Mouse (Mus musculus) bone marrow, adult 2 months (tissue): Measurements from ENCODE around the gene Tmem9b. TPM values are rescaled to one million over a fixed set of nuclear protein-coding genes. Genes with fewer than 3 reads are reported as not detected.

Source experiments
- H3K27ac ChIP-seq: fragments of 200-500 bp; 2 replicates; pipeline ENCODE4 v1.5.1; 2012; ENCODE audit warnings: low read depth, mild to moderate bottlenecking, control low read depth, inconsistent platforms, low read length; ENCODE audit not compliant: control insufficient read depth, poor library complexity, insufficient read depth
- H3K4me1 ChIP-seq: fragments of 200-500 bp; 2 replicates; pipeline ENCODE4 v1.6.1; 2011; ENCODE audit warnings: low read length; ENCODE audit not compliant: control insufficient read depth, insufficient read depth
- H3K4me3 ChIP-seq: fragments of 200-500 bp; replicated peaks from 2 replicates; pipeline ENCODE3; 2011; ENCODE audit warnings: mild to moderate bottlenecking, low read depth, low read length, control low read depth; ENCODE audit not compliant: control insufficient read depth
- CTCF ChIP-seq: fragments of 200-500 bp; IDR thresholded peaks from 2 replicates; pipeline ENCODE4 v1.5.1; 2011; ENCODE audit warnings: low read length, control low read depth; ENCODE audit not compliant: control insufficient read depth, insufficient read depth
- POLR2A ChIP-seq: fragments of 200-500 bp; IDR thresholded peaks from 2 replicates; pipeline ENCODE4 v1.6.1; 2011; ENCODE audit warnings: low read depth, mild to moderate bottlenecking, control low read depth, low read length, borderline replicate concordance; ENCODE audit not compliant: control insufficient read depth
- WGBS: fragments of 180-500 bp; shearing (Covaris S2); methylation state at CpG from one replicate; pipeline ENCODE4 v1.1.7; 2018; 5-methylcytosine and 5-hydroxymethylcytosine counted together
- polyA plus RNA-seq: library from polyadenylated mRNA; stranded (reverse); fragments of >200 nt; gene quantifications from 2 replicates; pipeline ENCODE4 v1.2.4, GENCODE M21; 2011; ENCODE audit warnings: low replicate concordance; ENCODE audit not compliant: missing spikeins, insufficient read depth, insufficient read length

Tmem9b gene
- polyA plus RNA-seq, 1 experiment: 20.4 TPM

- no peak overlapping the region for H3K4me3 ChIP-seq
- no peak for TF ChIP-seq POLR2A
- TF ChIP-seq CTCF: no peak
- 61% methylated on average over 7 of the region's 7 CpGs for WGBS
- no peaks in the 10 kb centered on the region for H3K4me1 ChIP-seq
- H3K27ac ChIP-seq: no peak overlapping the region
Observed at GRCm38 (mm10) chr7:109783281-109783680, 30.6 kb upstream of the Tmem9b start.

- H3K4me1 ChIP-seq: no peaks in the 10 kb centered on the region
- peak within 1 kb of the TSS; percentile 30; the same call in 1 of the 2 replicates for H3K27ac ChIP-seq
- TF ChIP-seq POLR2A (0 out of 2 replicates have a peak, but pooled peaks have one; percentile 12), CTCF (no peak)
- 3% methylated on average over 52 of the region's 52 CpGs for WGBS
- peak within 1 kb of the TSS; percentile 60 for H3K4me3 ChIP-seq
Observed at GRCm38 (mm10) chr7:109781470-109782203, 29.0 kb upstream of the Tmem9b start, which contains the start of gene Nrip3. Gene Nrip3 (minus strand): TSS chr7:109782025.

GRCm38 (mm10) chr7:109781087-109781469 lies 28.4 kb upstream of the Tmem9b start:
- TF ChIP-seq CTCF: no peak
- no peak for TF ChIP-seq POLR2A
- peak overlapping the region; percentile 30; the same call in 1 of the 2 replicates for H3K27ac ChIP-seq
- peak overlapping the region; percentile 60 for H3K4me3 ChIP-seq
- H3K4me1 ChIP-seq: no peaks in the 10 kb centered on the region
- 2% methylated on average over 24 of the region's 24 CpGs for WGBS

GRCm38 (mm10) chr7:109772251-109772650 lies 19.6 kb upstream of the Tmem9b start:
- Histone ChIP-seq H3K27ac (no peak overlapping the region), H3K4me1 (peaks cover 1% of the 10 kb centered on the region), H3K4me3 (no peak overlapping the region)
- no peak for TF ChIP-seq POLR2A
- TF ChIP-seq CTCF: no peak

GRCm38 (mm10) chr7:109768699-109769383 lies 16.2 kb upstream of the Tmem9b start:
- no peak overlapping the region for H3K27ac ChIP-seq
- 10% methylated on average over 2 of the region's 2 CpGs for WGBS

GRCm38 (mm10) chr7:109767575-109768350 lies 15.1 kb upstream of the Tmem9b start:
- peak overlapping the region; percentile 6; the same call in 1 of the 2 replicates for H3K27ac ChIP-seq
- peaks cover 1% of the 10 kb centered on the region for H3K4me1 ChIP-seq
- no peak overlapping the region for H3K4me3 ChIP-seq
- TF ChIP-seq POLR2A (no peak), CTCF (no peak)
- 77% methylated on average over 7 of the region's 7 CpGs for WGBS

More at GRCm38 (mm10) chr7:109768699-109769383, 16.2 kb upstream of the Tmem9b start:
- Histone ChIP-seq H3K4me1 (peaks cover 1% of the 10 kb centered on the region), H3K4me3 (no peak overlapping the region)
- no peak for TF ChIP-seq CTCF
- no peak for TF ChIP-seq POLR2A

GRCm38 (mm10) chr7:109764009-109764408 lies 11.3 kb upstream of the Tmem9b start:
- Histone ChIP-seq H3K27ac (no peak overlapping the region), H3K4me3 (no peak overlapping the region), H3K4me1 (peaks cover 1% of the 10 kb centered on the region)
- 75% methylated on average over 2 of the region's 2 CpGs for WGBS
- TF ChIP-seq POLR2A (no peak), CTCF (no peak)

GRCm38 (mm10) chr7:109756291-109756690 lies 3.6 kb upstream of the Tmem9b start:
- no peak for TF ChIP-seq CTCF
- no peak for TF ChIP-seq POLR2A
- H3K27ac ChIP-seq: no peak overlapping the region
- WGBS: 92% methylated on average over 3 of the region's 3 CpGs
- no peak overlapping the region for H3K4me3 ChIP-seq
- H3K4me1 ChIP-seq: no peaks in the 10 kb centered on the region; the same call in 1 of the 2 replicates

GRCm38 (mm10) chr7:109754034-109754433 lies 1.4 kb upstream of the Tmem9b start:
- 87% methylated on average over 8 of the region's 8 CpGs for WGBS
- TF ChIP-seq CTCF (no peak), POLR2A (no peak)
- H3K4me3 ChIP-seq: no peak overlapping the region

More at GRCm38 (mm10) chr7:109754034-109754433, 1.4 kb upstream of the Tmem9b start:
- Histone ChIP-seq H3K27ac (no peak overlapping the region), H3K4me1 (no peaks in the 10 kb centered on the region; the same call in 1 of the 2 replicates)
